Mouse (Mus musculus) neural tube, embryonic 13.5 days (tissue): Measurements from ENCODE around the gene Melk. TPM values are rescaled to one million over a fixed set of nuclear protein-coding genes. Genes with fewer than 3 reads are reported as not detected.

Source experiments
- ATAC-seq: fragments of 200-750 bp; cut with Nextera tagmentation; 2 replicates; pipeline ENCODE4 v1.8.0; 2017; ENCODE audit warnings: low read depth, mild to moderate bottlenecking, moderate TSS enrichment, moderate library complexity
- H3K27ac ChIP-seq: fragments of 300-500 bp; sonication (generic); replicated peaks from 2 replicates; pipeline ENCODE4 v1.5.1; 2015; ENCODE audit warnings: moderate library complexity, mild to moderate bottlenecking, inconsistent platforms
- H3K27me3 ChIP-seq: fragments of 300-500 bp; sonication (generic); 2 replicates; pipeline ENCODE4 v1.6.1; 2015; ENCODE audit warnings: mild to moderate bottlenecking, inconsistent platforms
- H3K36me3 ChIP-seq: fragments of 300-500 bp; sonication (generic); 2 replicates; pipeline ENCODE4 v1.6.1; 2015; ENCODE audit warnings: mild to moderate bottlenecking, inconsistent platforms
- H3K4me1 ChIP-seq: fragments of 300-500 bp; sonication (generic); replicated peaks from 2 replicates; pipeline ENCODE4 v1.6.1; 2015; ENCODE audit warnings: inconsistent platforms
- H3K4me2 ChIP-seq: fragments of 300-500 bp; sonication (generic); 2 replicates; pipeline ENCODE4 v1.6.1; 2015; ENCODE audit warnings: inconsistent platforms, mild to moderate bottlenecking, moderate library complexity
- H3K4me3 ChIP-seq: fragments of 300-500 bp; sonication (generic); 2 replicates; pipeline ENCODE4 v1.5.1; 2015; ENCODE audit warnings: mild to moderate bottlenecking, inconsistent platforms
- H3K9ac ChIP-seq: fragments of 300-500 bp; sonication (generic); 2 replicates; pipeline ENCODE4 v1.6.1; 2015; ENCODE audit warnings: moderate library complexity, mild to moderate bottlenecking, inconsistent platforms
- H3K9me3 ChIP-seq: fragments of 300-500 bp; sonication (generic); 2 replicates; pipeline ENCODE4 v1.6.1; 2016; ENCODE audit warnings: inconsistent platforms
- WGBS: fragments of 180-500 bp; shearing (Covaris S2); methylation state at CpG from one replicate; pipeline ENCODE4 v1.1.7; 2015; 5-methylcytosine and 5-hydroxymethylcytosine counted together
- polyA plus RNA-seq: library from polyadenylated mRNA; unstranded; fragments of >200 nt; fragmentation: Nextera tagmentation; extraction: Ambion mirVana; gene quantifications from 2 replicates; pipeline ENCODE4 v1.2.1, GENCODE M21; 2015

Gene Melk
- polyA plus RNA-seq = 7.9 and 10.1 TPM in 2 replicates

DNA sequence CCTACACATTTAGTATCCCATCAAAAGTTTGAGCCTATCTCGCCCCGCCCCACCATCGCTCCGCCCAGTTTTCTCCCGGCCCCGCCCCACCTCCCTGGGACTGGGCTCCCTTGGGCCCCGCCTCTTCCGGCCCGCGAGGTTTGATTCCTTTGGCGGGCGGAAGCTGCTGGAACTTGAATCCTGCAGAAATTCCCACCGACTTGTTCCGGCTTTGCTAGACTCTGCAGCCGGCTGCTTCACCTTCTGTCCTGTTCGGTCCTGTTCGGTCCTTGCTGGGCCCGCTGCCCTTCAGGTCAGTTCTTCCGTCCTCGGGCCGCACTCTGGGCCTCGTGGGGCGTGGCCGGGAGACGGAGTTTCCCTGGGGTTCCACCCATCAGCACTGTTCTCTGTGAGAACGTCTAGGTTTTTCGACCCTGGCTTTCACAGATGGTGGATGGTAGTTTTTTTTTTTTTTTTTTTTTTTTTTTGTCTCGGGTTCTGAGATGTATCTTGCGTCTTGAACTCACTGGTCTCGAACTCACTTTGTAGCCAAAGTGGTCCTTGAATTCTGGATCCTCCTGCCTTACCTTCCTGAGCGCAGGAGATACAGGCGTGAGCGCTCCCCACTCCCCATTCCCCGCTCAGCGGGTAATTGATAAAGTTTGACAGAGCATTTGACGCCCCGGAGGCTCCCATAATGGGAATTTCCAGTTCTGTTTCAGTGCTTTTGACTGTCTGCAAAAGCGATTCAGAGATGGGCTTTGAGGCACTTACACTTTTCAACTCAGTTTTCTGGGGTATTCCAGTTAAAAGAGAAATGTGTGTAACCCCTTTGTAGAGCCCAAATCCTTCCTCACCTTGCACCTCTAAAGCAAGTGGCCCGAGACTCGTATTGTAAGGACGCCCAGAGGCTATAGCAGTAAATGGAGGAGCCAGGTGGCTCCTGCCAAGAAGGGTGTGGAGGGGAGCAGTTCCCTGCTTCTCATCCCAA is at the start of gene Melk:
Gene Melk, plus strand, starts transcription at position 96 of the 970 bp plus-strand sequence.
- WGBS = under 1% methylated on average over 41 of the region's 41 CpGs
- no peaks in the 10 kb centered on the region for H3K27me3 ChIP-seq
- peak within 1 kb of the TSS; percentile 75 for H3K9ac ChIP-seq

DNA sequence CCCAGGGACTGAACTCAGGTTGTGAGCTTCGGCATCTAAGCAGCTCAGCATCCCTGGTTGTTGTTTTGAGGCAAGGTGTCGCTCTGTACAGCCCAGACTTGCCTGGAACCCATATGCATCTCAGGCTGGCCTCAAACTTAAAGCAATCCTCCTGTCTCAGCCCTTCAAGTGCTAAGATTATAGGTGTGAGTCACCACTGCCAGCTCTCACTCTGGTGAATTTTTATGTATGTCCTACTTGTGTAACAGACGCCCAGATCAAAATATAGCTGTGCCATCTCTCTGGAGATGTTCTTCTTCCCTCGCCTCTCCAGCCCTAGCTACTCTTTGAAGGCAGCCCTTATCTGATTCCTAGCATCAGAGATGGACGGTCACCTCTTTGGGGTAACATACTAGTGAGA is 49.2 kb upstream of the Melk start:
- no peak overlapping the region for H3K4me2 ChIP-seq
- H3K27ac ChIP-seq = no peak overlapping the region
- no peak overlapping the region for H3K9ac ChIP-seq
- H3K27me3 ChIP-seq = no peaks in the 10 kb centered on the region
- no peak for ATAC-seq
- no peaks in the 10 kb centered on the region for H3K9me3 ChIP-seq
- no peak overlapping the region for H3K4me3 ChIP-seq
- H3K4me1 ChIP-seq = peaks cover 59% of the 10 kb centered on the region
- no peaks in the 10 kb centered on the region for H3K36me3 ChIP-seq
- WGBS = 88% methylated on average over 5 of the region's 5 CpGs

More for the DNA sequence above, at the start of gene Melk:
- Histone ChIP-seq H3K9me3 (no peaks in the 10 kb centered on the region), H3K4me3 (peak within 1 kb of the TSS; percentile 68), H3K4me1 (peaks cover 16% of the 10 kb centered on the region), H3K36me3 (no peaks in the 10 kb centered on the region), H3K27ac (no peak within 1 kb of the TSS), H3K4me2 (peak within 1 kb of the TSS; percentile 75)
- ATAC-seq = peak; percentile 86

DNA sequence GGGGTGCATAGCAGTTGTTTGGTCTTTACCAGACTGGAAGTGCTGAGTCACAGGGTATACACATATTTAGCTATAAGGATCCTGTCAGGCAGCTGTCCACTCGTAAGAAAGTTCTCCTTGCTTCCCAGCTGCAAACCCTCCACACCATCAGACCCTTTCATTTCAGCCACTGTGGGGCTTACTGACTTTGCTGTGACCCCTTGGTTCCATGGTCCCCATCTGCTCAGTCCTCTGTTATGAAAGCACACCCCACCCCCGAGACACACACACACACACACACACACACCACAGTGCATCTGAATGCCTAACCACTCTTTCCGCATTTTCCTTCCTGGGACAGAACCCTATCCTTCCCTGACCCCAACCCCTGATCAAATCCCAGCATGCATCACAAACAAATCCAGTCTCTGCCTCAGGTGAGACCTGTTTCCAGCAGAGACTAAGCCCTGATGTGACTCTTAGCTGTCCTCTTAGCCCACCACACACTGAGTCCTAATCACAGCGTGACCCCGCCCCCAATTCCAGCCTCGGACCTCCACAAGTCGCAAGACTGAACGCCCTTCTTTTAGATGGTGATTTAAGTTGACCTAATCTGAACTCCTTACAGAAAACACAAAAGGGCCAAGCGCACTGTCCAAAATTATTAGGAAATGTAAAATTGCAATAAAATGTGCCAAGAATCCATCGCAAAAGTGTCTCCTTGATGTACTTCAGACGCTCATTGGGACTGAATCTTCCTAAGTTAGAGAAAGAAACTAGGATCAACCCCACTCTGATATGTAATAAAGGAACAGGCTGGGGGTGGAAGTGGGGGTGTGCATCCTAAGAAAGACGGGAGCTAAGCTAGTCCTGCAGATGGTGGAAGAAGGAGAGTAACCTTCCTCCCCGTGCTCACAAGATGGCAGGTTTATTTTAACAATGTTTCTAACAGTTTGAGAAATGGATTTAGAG is 48.4 kb upstream of the Melk start:
- H3K4me1 ChIP-seq = peaks cover 55% of the 10 kb centered on the region
- H3K4me2 ChIP-seq = peak overlapping the region; percentile 31; the same call in 1 of the 2 replicates
- no peaks in the 10 kb centered on the region for H3K9me3 ChIP-seq
- no peak for ATAC-seq
- H3K27me3 ChIP-seq = no peaks in the 10 kb centered on the region
- no peak overlapping the region for H3K9ac ChIP-seq
- WGBS = 10% methylated on average over 13 of the region's 13 CpGs
- H3K36me3 ChIP-seq = no peaks in the 10 kb centered on the region
- H3K27ac ChIP-seq = no peak overlapping the region
- no peak overlapping the region for H3K4me3 ChIP-seq

DNA sequence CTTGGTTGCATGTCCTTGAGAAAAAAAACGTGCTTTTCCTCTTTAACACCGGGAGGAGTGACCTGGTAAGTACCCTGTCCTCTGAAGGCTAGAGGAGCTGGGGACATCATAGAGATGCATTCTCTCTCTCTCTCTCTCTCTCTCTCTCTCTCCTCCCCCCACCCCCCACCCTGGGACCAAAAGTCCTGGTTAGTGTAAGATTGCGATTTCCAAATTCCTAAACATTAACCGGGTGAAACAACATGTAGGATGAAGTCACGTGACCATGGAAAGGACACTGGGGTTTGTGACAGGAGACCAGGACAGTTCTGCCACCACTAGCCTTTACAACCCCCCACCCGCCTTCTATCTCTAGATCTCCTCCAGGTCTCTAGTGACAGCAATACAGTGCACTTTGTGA is 47.5 kb upstream of the Melk start:
- ATAC-seq = no peak
- H3K27ac ChIP-seq = no peak overlapping the region
- peaks cover 45% of the 10 kb centered on the region for H3K4me1 ChIP-seq
- no peak overlapping the region for H3K9ac ChIP-seq
- H3K4me3 ChIP-seq = no peak overlapping the region
- H3K27me3 ChIP-seq = no peaks in the 10 kb centered on the region
- WGBS = 16% methylated on average over 6 of the region's 6 CpGs
- H3K9me3 ChIP-seq = no peaks in the 10 kb centered on the region
- peak overlapping the region; percentile 31 for H3K4me2 ChIP-seq
- no peaks in the 10 kb centered on the region for H3K36me3 ChIP-seq

DNA sequence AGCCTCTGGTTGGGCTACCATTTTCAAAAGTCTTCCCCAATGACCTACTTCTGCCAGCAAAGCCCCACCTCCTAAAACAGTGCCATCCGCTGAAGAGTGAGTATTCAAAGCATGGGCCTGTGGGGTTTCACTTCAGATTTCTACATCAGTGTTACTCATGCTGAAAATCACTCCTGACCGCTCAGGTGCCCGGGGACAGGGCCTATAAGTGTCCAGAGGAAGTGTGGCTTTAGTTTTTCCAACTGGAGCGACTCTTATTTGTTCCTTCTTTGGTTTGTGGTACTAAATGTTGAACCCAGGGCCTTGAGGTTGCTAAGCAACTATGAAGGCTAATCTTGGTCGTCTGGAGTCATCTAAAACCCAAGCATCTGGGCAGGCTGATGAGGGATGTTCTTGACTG is 46.1 kb upstream of the Melk start:
- Histone ChIP-seq H3K4me3 (no peak overlapping the region), H3K27me3 (no peaks in the 10 kb centered on the region), H3K9me3 (no peaks in the 10 kb centered on the region), H3K4me2 (no peak overlapping the region), H3K9ac (no peak overlapping the region), H3K27ac (no peak overlapping the region), H3K36me3 (no peaks in the 10 kb centered on the region), H3K4me1 (peaks cover 32% of the 10 kb centered on the region)
- 79% methylated on average over 5 of the region's 5 CpGs for WGBS
- ATAC-seq = no peak

DNA sequence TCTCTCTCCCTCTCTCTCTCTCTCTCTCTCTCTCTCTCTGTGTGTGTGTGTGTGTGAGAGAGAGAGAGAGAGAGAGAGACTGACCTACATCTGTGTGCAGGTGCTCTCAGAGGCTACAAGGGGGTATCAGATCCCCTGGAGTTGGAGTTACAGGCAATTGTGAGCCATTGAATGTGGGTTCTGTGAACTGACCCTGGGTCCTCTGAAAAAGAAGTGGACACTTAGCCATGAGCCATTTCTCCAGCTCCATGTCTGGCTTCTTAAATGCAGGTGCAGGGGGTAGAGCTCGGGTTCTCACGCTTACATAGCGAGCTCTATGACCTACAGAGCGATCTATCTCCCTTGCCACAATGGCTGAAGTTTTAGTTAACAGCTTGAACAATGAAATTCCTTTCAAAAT is 41.5 kb upstream of the Melk start:
- H3K4me1 ChIP-seq = no peaks in the 10 kb centered on the region
- 77% methylated on average over 4 of the region's 4 CpGs for WGBS

DNA sequence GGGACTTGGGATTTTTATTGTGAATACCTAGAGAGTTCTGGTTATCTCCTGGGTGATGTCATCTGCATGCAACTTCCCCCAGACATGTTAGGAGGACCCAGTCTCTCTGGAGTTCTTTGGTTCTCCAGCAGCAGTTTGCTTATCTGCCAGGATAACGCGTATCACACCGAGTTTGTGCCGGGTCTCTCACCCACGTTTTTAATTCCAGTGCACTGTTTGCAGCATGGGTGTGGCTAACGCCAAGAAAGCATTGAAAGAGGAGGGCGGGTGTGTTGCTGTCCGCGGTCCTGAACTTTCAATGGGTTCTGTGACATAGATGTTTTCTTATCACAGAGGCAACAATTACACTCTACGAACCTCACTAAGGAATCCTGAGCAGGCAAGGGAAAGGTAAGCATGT is 40.4 kb upstream of the Melk start:
- H3K27ac ChIP-seq = no peak overlapping the region
- H3K4me1 ChIP-seq = no peaks in the 10 kb centered on the region
- no peak for ATAC-seq
- H3K36me3 ChIP-seq = no peaks in the 10 kb centered on the region
- no peaks in the 10 kb centered on the region for H3K27me3 ChIP-seq
- H3K9ac ChIP-seq = no peak overlapping the region
- H3K4me2 ChIP-seq = no peak overlapping the region
- H3K4me3 ChIP-seq = no peak overlapping the region
- WGBS = 7% methylated on average over 10 of the region's 10 CpGs
- H3K9me3 ChIP-seq = no peaks in the 10 kb centered on the region

More for the DNA sequence above, 41.5 kb upstream of the Melk start:
- Histone ChIP-seq H3K27ac (no peak overlapping the region), H3K4me2 (no peak overlapping the region), H3K9ac (no peak overlapping the region), H3K27me3 (no peaks in the 10 kb centered on the region), H3K9me3 (no peaks in the 10 kb centered on the region), H3K36me3 (no peaks in the 10 kb centered on the region), H3K4me3 (no peak overlapping the region)
- no peak for ATAC-seq

DNA sequence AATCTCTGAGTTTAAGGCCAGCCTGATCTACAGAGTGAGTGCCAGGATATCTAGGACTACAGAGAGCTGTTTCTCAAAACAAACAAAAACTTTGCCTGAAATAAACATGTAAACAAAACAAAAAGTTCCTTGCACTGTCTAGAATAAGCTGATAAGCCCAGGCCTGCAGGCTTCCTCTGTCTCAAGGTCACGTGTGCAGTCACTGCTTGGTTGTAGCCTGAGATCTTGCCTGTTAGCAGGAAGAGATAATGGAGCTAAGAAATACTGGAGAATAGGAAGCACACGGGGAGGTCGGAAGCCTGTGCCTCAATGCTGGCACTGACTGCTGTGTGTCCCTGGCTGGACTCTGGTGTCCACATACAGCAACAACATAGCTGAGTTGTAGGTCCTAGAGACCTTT is 35.2 kb upstream of the Melk start:
- no peak for ATAC-seq
- no peak overlapping the region for H3K9ac ChIP-seq
- no peak overlapping the region for H3K4me2 ChIP-seq
- H3K27me3 ChIP-seq = no peaks in the 10 kb centered on the region
- H3K27ac ChIP-seq = no peak overlapping the region
- H3K36me3 ChIP-seq = no peaks in the 10 kb centered on the region
- no peaks in the 10 kb centered on the region for H3K4me1 ChIP-seq
- no peak overlapping the region for H3K4me3 ChIP-seq
- H3K9me3 ChIP-seq = no peaks in the 10 kb centered on the region
- 86% methylated on average over 3 of the region's 3 CpGs for WGBS

DNA sequence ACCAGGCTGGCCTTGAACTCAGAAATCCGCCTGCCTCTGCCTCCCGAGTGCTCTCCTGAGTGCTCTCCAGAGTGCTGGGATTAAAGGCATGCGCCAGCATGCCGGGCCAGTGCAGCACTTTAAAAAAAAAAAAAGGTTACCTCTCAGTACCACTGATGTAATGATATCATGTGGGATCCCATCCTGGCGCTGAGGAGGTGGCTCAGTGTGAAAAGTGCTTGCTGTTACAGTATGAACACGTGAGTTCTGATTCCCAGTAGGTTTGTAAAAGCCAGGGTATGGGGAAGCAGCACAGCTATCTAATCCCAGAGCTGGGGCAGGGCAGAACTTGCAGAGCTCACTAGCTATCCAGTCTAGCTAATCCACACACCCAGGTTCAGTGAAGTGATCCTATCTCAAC is 33.2 kb upstream of the Melk start:
- 87% methylated on average over 6 of the region's 6 CpGs for WGBS
- Histone ChIP-seq H3K9ac (no peak overlapping the region), H3K27ac (no peak overlapping the region), H3K4me2 (no peak overlapping the region), H3K36me3 (no peaks in the 10 kb centered on the region), H3K4me3 (no peak overlapping the region), H3K9me3 (no peaks in the 10 kb centered on the region), H3K4me1 (no peaks in the 10 kb centered on the region), H3K27me3 (no peaks in the 10 kb centered on the region)
- no peak for ATAC-seq

DNA sequence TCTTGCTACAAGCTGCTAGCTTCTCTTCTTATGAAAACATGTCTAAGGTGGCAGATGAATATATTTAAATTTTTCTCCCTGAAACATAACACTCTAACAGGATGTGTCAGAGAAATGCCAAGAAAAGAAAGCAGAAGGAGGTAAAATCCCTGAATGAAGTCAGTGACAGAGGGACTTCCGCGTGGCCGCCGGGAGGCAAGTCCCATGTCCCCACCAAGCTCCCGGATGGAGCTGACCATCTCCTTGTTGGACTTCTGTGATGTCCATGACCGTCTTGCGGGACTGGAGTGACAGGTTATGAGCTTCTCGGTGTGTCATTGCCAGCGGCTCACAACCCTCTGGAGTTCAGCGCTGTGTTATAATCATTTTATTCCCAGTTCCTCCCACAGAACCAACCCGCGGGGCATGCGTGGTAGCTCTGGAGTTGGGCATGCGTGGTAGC is 31.3 kb upstream of the Melk start:
- Histone ChIP-seq H3K4me2 (no peak overlapping the region), H3K4me1 (no peaks in the 10 kb centered on the region), H3K27me3 (no peaks in the 10 kb centered on the region), H3K9me3 (no peaks in the 10 kb centered on the region), H3K4me3 (no peak overlapping the region), H3K36me3 (no peaks in the 10 kb centered on the region), H3K27ac (no peak overlapping the region), H3K9ac (no peak overlapping the region)
- ATAC-seq = no peak
- WGBS = 89% methylated on average over 14 of the region's 14 CpGs

DNA sequence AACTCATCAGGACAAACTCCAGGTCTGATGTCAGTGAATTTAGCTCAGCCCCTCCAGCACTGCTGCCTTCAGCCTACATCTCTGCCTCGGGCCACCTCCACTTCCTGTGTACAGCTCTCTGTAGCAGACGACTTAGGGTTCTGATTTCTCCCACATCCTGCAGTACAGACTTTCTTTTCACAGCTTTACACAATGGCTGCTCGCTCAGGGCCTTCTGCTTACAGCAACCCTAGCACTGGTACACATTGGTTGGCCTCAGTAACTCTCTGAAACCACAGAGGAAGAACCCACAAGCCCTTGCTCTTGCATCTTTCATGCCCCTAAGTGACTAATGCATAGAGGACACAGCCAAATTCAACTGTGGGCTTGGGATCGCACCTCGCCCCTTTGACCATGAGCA is 29.5 kb upstream of the Melk start:
- no peaks in the 10 kb centered on the region for H3K27me3 ChIP-seq
- no peak overlapping the region for H3K27ac ChIP-seq
- H3K36me3 ChIP-seq = no peaks in the 10 kb centered on the region
- H3K4me1 ChIP-seq = no peaks in the 10 kb centered on the region
- no peak overlapping the region for H3K9ac ChIP-seq
- ATAC-seq = no peak
- no peaks in the 10 kb centered on the region for H3K9me3 ChIP-seq
- H3K4me3 ChIP-seq = no peak overlapping the region
- no peak overlapping the region for H3K4me2 ChIP-seq
- WGBS = 67% methylated on average over 5 of the region's 5 CpGs
